Mouse (Mus musculus) erythroblast, embryonic 14.5 days (primary cell): ENCODE measurements around the gene Gpc6.

Experiments used
- GATA1 ChIP-seq: IDR thresholded peaks from 2 replicates; pipeline ENCODE4 v1.6.1; 2012; ENCODE audit warnings: low read length, inconsistent platforms, mixed read lengths
- TAL1 ChIP-seq: IDR thresholded peaks from 3 replicates; pipeline ENCODE4 v1.6.1; 2012; ENCODE audit warnings: low read length, inconsistent platforms, mixed read lengths

GRCm38 (mm10) chr14:117881112-117881511 is 956.0 kb downstream of the Gpc6 start:
- no peak for TF ChIP-seq TAL1
- no peak for TF ChIP-seq GATA1
